Mouse (Mus musculus) liver, adult (tissue): ENCODE data around the gene Chn2.
A peak's percentile ranks its signal among the peaks of the same experiment; 100 is the strongest.

Experiments used
- GATA4 ChIP-seq: IDR thresholded peaks from 2 replicates; pipeline ENCODE4 v1.6.1; 2014; ENCODE audit warnings: mild to moderate bottlenecking, low read length; ENCODE audit not compliant: insufficient replicate concordance

The Chn2 gene

GRCm38 (mm10) chr6:54039357-54039804, at the start of gene Chn2:
Chn2 (plus strand) TSS chr6:54039554.
- TF ChIP-seq GATA4 = no peak

GRCm38 (mm10) chr6:53992386-53992785, 47.0 kb upstream of the Chn2 start:
- TF ChIP-seq GATA4 = no peak

DNA sequence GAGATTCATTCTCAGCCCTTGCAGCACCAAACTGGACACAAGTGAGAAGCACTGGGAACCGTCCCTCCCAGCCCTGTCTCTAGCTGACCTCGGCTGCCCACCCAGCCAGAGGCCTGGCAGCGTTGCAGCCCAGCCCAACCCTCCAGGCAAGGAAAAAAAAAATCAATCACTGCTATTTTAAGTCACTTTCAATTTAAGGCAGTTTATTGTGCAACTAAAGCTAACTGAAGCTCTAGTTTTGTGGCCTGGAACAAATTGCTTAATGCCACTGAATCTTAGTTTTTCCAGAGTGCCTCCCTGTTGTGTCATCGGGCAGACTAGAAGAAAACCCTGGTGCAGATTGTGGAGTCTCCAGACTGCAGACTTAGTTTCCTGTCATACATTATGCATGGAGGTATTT, 43.8 kb upstream of the Chn2 start:
- no peak for TF ChIP-seq GATA4

- TF ChIP-seq GATA4 = peak; percentile 19; the same call in 1 of the 2 replicates
Observed at GRCm38 (mm10) chr6:53996226-53996955, 43.0 kb upstream of the Chn2 start.

GRCm38 (mm10) chr6:54005302-54005701, 34.1 kb upstream of the Chn2 start:
- no peak for TF ChIP-seq GATA4

DNA sequence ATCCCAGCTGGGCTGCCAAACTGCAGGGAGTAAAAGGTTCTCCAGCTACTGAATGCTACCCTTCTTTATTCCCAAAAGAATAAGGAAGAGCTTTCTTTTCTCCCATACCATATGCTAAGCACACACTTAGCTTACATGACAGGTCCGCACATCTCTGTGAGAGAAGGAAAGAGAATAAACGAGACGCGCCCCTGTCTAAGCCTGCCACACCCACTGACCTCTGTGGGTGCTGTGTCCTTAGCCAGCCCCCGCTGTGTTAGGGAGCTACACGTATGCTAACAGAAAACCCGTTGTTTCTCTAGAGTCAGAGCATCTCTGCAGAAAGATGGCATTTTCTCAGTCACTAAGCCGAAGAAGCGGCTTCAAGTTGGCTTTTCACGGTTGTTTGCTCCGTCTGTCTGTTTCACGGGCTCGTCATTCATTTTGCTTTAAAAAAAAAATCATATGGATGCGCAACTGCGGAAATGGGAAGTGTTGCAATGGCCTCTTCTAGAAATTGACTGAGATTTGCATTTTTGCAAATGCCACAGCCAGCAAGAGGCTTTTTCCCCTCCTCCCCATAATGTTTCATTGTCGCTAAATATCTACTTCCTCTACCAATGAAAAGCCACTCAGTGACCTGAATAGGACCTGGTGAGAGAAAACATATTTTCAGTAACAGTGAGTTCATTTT, 30.8 kb upstream of the Chn2 start:
- TF ChIP-seq GATA4 = no peak

- TF ChIP-seq GATA4 = no peak
Observed at GRCm38 (mm10) chr6:54009293-54009692, 30.1 kb upstream of the Chn2 start.

- no peak for TF ChIP-seq GATA4
Observed at GRCm38 (mm10) chr6:54010362-54010761, 29.0 kb upstream of the Chn2 start.

DNA sequence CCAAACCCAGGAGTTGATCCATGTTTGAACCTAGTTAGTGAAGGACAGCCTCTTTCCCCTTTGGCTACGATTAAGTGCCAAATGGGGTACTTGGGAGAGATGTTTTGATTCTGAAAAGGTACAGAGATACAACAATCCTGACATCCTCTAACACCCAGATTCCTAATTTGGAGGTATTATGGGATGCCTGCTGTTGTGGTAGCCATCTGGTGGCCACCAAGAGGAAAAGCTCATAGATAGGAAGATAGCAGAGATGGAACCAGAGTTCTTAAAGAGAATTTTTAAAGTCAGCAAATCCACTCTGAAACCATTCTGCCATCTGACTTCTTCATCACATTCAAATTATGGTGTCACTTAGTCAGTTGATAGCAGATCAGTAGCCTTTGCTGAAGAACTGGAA, 27.2 kb upstream of the Chn2 start:
- TF ChIP-seq GATA4 = no peak

GRCm38 (mm10) chr6:54018038-54018437, 21.3 kb upstream of the Chn2 start:
- TF ChIP-seq GATA4 = no peak

DNA sequence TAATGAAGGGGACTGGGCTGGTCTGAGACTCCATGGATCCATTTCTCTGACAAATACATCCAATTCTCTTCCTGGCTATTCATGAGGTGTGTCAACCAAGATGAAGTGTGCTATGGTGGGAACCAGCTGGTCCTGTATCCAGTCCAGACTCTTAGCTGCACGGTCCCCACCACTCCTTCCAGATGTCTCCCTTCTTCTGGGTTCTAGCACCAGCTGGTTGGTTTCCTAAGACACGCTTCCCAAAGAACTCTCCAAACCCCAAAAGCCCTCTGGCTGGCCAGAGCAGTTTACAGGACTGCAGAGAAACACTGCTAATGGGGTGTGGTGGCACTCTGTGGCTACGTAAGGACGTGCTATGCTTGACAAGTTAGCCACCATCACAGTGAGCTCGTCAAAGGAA, 20.5 kb upstream of the Chn2 start:
- no peak for TF ChIP-seq GATA4

DNA sequence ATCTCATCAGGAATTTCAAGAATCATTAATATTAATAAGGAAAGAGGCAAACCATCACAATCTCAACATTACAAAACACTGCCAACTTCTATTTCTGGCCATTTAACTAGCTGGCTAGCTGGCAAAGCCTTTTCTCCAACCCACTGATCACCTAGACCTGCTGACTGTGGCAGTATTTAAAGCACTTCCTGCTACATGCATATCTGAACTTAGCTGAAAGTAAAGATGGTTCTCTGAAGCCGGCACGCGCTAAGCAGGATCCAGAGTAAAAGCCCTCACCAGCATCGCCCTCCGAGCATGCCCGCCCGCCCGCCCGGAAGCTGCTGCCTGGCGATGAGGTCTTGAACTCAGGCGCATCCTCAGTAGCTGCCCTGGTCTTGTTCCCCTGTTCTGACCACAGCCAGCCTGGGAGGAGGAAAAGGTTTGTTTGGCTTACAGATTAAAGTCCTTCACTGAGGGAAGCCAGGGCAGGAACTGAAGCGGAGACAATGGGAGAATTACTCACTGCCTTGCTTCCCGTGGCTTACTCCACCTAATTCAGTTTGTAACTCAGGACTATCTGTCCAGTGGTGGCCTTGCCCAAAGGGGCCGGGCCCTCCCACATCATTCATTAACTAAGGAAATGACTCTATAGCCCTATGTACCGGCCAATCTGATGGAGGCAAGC, 18.1 kb upstream of the Chn2 start:
- TF ChIP-seq GATA4 = no peak

- TF ChIP-seq GATA4 = no peak
Observed at GRCm38 (mm10) chr6:54023846-54024245, 15.5 kb upstream of the Chn2 start.

DNA sequence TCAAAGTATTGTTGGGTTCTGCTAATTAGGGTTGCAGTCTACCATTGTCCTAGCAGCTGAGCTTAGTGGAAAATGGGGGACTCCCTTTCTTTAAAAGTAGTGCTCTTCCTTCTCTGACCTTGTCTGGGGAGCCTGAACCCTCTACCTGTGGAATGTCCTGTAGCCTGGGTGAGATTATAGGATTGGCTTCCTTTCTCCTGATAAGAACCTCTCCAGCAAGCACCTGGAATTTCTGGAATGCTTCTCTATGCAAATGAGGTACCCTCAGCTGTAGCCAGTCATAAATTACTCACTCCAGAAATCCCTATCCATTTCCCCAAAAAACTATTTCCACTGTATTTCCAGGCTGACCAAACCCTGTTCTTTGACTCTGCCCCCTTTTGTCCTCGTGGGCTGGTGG, 10.6 kb upstream of the Chn2 start:
- no peak for TF ChIP-seq GATA4

- no peak for TF ChIP-seq GATA4
Observed at GRCm38 (mm10) chr6:54030351-54030750, 9.0 kb upstream of the Chn2 start.

GRCm38 (mm10) chr6:54030776-54031175, 8.6 kb upstream of the Chn2 start:
- no peak for TF ChIP-seq GATA4
